Mouse (Mus musculus): Measurements from ENCODE around the gene Nhsl2.
"Not testable (repeated sequence)": the region's sequence is repeated elsewhere in the genome, so short reads cannot be mapped to it uniquely, and the experiment has no call there.

Nhsl2 gene

GRCm38 (mm10) chrX:101849281-101849821 is at the start of gene Nhsl2:
Gene Nhsl2, plus strand, starts transcription at chrX:101849385.
- DNase-seq (ENCODE audit: low spot score in 2 of 2): peak in 1 of 2 experiments; percentile 23

GRCm38 (mm10) chrX:101805512-101805911 is 43.7 kb upstream of the Nhsl2 start:
- peak; percentile 7 to 11 for DNase-seq (ENCODE audit: low spot score in 2 of 2)

- DNase-seq (ENCODE audit: low spot score in 2 of 2): no peak
These were observed 37.4 kb upstream of the Nhsl2 start for GRCm38 (mm10) chrX:101811750-101812149.

- DNase-seq (ENCODE audit: low spot score in 2 of 2): peak; percentile 3 to 5
These were observed 30.0 kb upstream of the Nhsl2 start for GRCm38 (mm10) chrX:101819163-101819562.

- DNase-seq (ENCODE audit: low spot score in 2 of 2): not testable (repeated sequence)
These were observed 29.2 kb upstream of the Nhsl2 start for GRCm38 (mm10) chrX:101819980-101820379.

- no peak for DNase-seq (ENCODE audit: low spot score in 2 of 2)
These were observed 1.9 kb upstream of the Nhsl2 start for GRCm38 (mm10) chrX:101847191-101847795.

- DNase-seq (ENCODE audit: low spot score in 2 of 2): no peak
These were observed 841 bp downstream of the Nhsl2 start for GRCm38 (mm10) chrX:101849901-101850551.

GRCm38 (mm10) chrX:101851566-101852354 is 2.6 kb downstream of the Nhsl2 start:
- no peak for DNase-seq (ENCODE audit: low spot score in 2 of 2)

GRCm38 (mm10) chrX:101863666-101864378 is 14.6 kb downstream of the Nhsl2 start:
- no peak for DNase-seq (ENCODE audit: low spot score in 2 of 2)

- no peak for DNase-seq (ENCODE audit: low spot score in 2 of 2)
These were observed 15.6 kb downstream of the Nhsl2 start for GRCm38 (mm10) chrX:101864788-101865187.

- DNase-seq (ENCODE audit: low spot score in 2 of 2): no peak
These were observed 25.0 kb downstream of the Nhsl2 start for GRCm38 (mm10) chrX:101874147-101874546.

GRCm38 (mm10) chrX:101874901-101875300 is 25.7 kb downstream of the Nhsl2 start:
- DNase-seq (ENCODE audit: low spot score in 2 of 2): peak in 1 of 2 experiments; percentile 11

GRCm38 (mm10) chrX:101876136-101876535 is 27.0 kb downstream of the Nhsl2 start:
- no peak for DNase-seq (ENCODE audit: low spot score in 2 of 2)

GRCm38 (mm10) chrX:101877840-101878239 is 28.7 kb downstream of the Nhsl2 start:
- no peak for DNase-seq (ENCODE audit: low spot score in 2 of 2)

GRCm38 (mm10) chrX:101878546-101878945 is 29.4 kb downstream of the Nhsl2 start:
- no peak for DNase-seq (ENCODE audit: low spot score in 2 of 2)

- no peak for DNase-seq (ENCODE audit: low spot score in 2 of 2)
These were observed 33.1 kb downstream of the Nhsl2 start for GRCm38 (mm10) chrX:101882141-101882751.

- no peak for DNase-seq (ENCODE audit: low spot score in 2 of 2)
These were observed 40.2 kb downstream of the Nhsl2 start for GRCm38 (mm10) chrX:101889384-101889783.

GRCm38 (mm10) chrX:101889813-101890469 is 40.8 kb downstream of the Nhsl2 start:
- no peak for DNase-seq (ENCODE audit: low spot score in 2 of 2)

- DNase-seq (ENCODE audit: low spot score in 2 of 2): no peak
These were observed 44.6 kb downstream of the Nhsl2 start for GRCm38 (mm10) chrX:101893796-101894195.

GRCm38 (mm10) chrX:101898341-101898740 is 49.2 kb downstream of the Nhsl2 start:
- DNase-seq (ENCODE audit: low spot score in 2 of 2): no peak
